Mouse (Mus musculus): Measurements from ENCODE around the gene Ltbp4. TPM values are rescaled to one million over a fixed set of nuclear protein-coding genes. Genes with fewer than 3 reads are reported as not detected.

Ltbp4 gene
- polyA plus RNA-seq, 1 experiment = 164 TPM

- WGBS = 12% methylated on average over 29 of the region's 29 CpGs
- Histone ChIP-seq H3K4me3 (ENCODE audit: extremely low read depth, insufficient read depth, insufficient read length) (no peak overlapping the region), H3K27me3 (ENCODE audit: control insufficient read depth, insufficient read depth, low read length) (peaks cover 19% of the 10 kb centered on the region)
Measured at GRCm38 (mm10) chr7:27364379-27364778, 26.9 kb upstream of the Ltbp4 start.

GRCm38 (mm10) chr7:27361283-27361946, 23.9 kb upstream of the Ltbp4 start:
- TF ChIP-seq POLR2A (IDR thresholded peaks at IDR 0.05; ENCODE audit: low read depth, low read length) (no peak), CTCF (IDR thresholded peaks at IDR 0.05; ENCODE audit: extremely low read depth, insufficient read depth, insufficient read length, insufficient replicate concordance) (no peak)
- peak; percentile 97 to 99 for DNase-seq (ENCODE audit: low read depth in 1 of 2, low spot score in 2 of 2)
- Histone ChIP-seq H3K4me1 (ENCODE audit: control insufficient read depth, insufficient read depth, insufficient read length) (peaks cover 9% of the 10 kb centered on the region), H3K36me3 (ENCODE audit: control insufficient read depth, insufficient read depth, low read length) (no peaks in the 10 kb centered on the region), H3K27ac (ENCODE audit: insufficient read depth, low read length) (no peak overlapping the region), H3K27me3 (ENCODE audit: control insufficient read depth, insufficient read depth, low read length) (peaks cover 11% of the 10 kb centered on the region), H3K4me3 (ENCODE audit: extremely low read depth, insufficient read depth, insufficient read length) (peak overlapping the region; percentile 56)
- 1% methylated on average over 52 of the region's 52 CpGs for WGBS

More at GRCm38 (mm10) chr7:27364379-27364778, 26.9 kb upstream of the Ltbp4 start:
- TF ChIP-seq POLR2A (IDR thresholded peaks at IDR 0.05; ENCODE audit: low read depth, low read length) (no peak), CTCF (IDR thresholded peaks at IDR 0.05; ENCODE audit: extremely low read depth, insufficient read depth, insufficient read length, insufficient replicate concordance) (no peak)
- Histone ChIP-seq H3K27ac (ENCODE audit: insufficient read depth, low read length) (no peak overlapping the region), H3K36me3 (ENCODE audit: control insufficient read depth, insufficient read depth, low read length) (no peaks in the 10 kb centered on the region), H3K4me1 (ENCODE audit: control insufficient read depth, insufficient read depth, insufficient read length) (peaks cover 8% of the 10 kb centered on the region)
- DNase-seq (ENCODE audit: low read depth in 1 of 2, low spot score in 2 of 2) = no peak

- no peak for DNase-seq (ENCODE audit: low read depth in 1 of 2, low spot score in 2 of 2)
- Histone ChIP-seq H3K27ac (ENCODE audit: insufficient read depth, low read length) (no peak overlapping the region), H3K27me3 (ENCODE audit: control insufficient read depth, insufficient read depth, low read length) (peaks cover 11% of the 10 kb centered on the region), H3K36me3 (ENCODE audit: control insufficient read depth, insufficient read depth, low read length) (no peaks in the 10 kb centered on the region), H3K4me1 (ENCODE audit: control insufficient read depth, insufficient read depth, insufficient read length) (peaks cover 9% of the 10 kb centered on the region), H3K4me3 (ENCODE audit: extremely low read depth, insufficient read depth, insufficient read length) (no peak overlapping the region)
- TF ChIP-seq CTCF (IDR thresholded peaks at IDR 0.05; ENCODE audit: extremely low read depth, insufficient read depth, insufficient read length, insufficient replicate concordance) (no peak), POLR2A (IDR thresholded peaks at IDR 0.05; ENCODE audit: low read depth, low read length) (no peak)
- 68% methylated on average over 6 of the region's 6 CpGs for WGBS
Measured at GRCm38 (mm10) chr7:27360749-27361148, 23.3 kb upstream of the Ltbp4 start.

GRCm38 (mm10) chr7:27359706-27360358, 22.3 kb upstream of the Ltbp4 start:
- no peak overlapping the region for H3K4me3 ChIP-seq (ENCODE audit: extremely low read depth, insufficient read depth, insufficient read length)
- peaks cover 9% of the 10 kb centered on the region for H3K27me3 ChIP-seq (ENCODE audit: control insufficient read depth, insufficient read depth, low read length)
- 73% methylated on average over 9 of the region's 9 CpGs for WGBS
- no peaks in the 10 kb centered on the region for H3K36me3 ChIP-seq (ENCODE audit: control insufficient read depth, insufficient read depth, low read length)
- peaks cover 12% of the 10 kb centered on the region for H3K4me1 ChIP-seq (ENCODE audit: control insufficient read depth, insufficient read depth, insufficient read length)
- no peak for TF ChIP-seq POLR2A (IDR thresholded peaks at IDR 0.05; ENCODE audit: low read depth, low read length)
- TF ChIP-seq CTCF (IDR thresholded peaks at IDR 0.05; ENCODE audit: extremely low read depth, insufficient read depth, insufficient read length, insufficient replicate concordance) = no peak
- DNase-seq (ENCODE audit: low read depth in 1 of 2, low spot score in 2 of 2) = no peak
- H3K27ac ChIP-seq (ENCODE audit: insufficient read depth, low read length) = no peak overlapping the region

GRCm38 (mm10) chr7:27359162-27359561, 21.7 kb upstream of the Ltbp4 start:
- 76% methylated on average over 2 of the region's 2 CpGs for WGBS
- Histone ChIP-seq H3K36me3 (ENCODE audit: control insufficient read depth, insufficient read depth, low read length) (no peaks in the 10 kb centered on the region), H3K4me3 (ENCODE audit: extremely low read depth, insufficient read depth, insufficient read length) (no peak overlapping the region), H3K27me3 (ENCODE audit: control insufficient read depth, insufficient read depth, low read length) (peaks cover 5% of the 10 kb centered on the region), H3K4me1 (ENCODE audit: control insufficient read depth, insufficient read depth, insufficient read length) (peaks cover 12% of the 10 kb centered on the region), H3K27ac (ENCODE audit: insufficient read depth, low read length) (no peak overlapping the region)
- TF ChIP-seq CTCF (IDR thresholded peaks at IDR 0.05; ENCODE audit: extremely low read depth, insufficient read depth, insufficient read length, insufficient replicate concordance) (no peak), POLR2A (IDR thresholded peaks at IDR 0.05; ENCODE audit: low read depth, low read length) (no peak)
- DNase-seq (ENCODE audit: low read depth in 1 of 2, low spot score in 2 of 2) = no peak

- Histone ChIP-seq H3K4me3 (ENCODE audit: extremely low read depth, insufficient read depth, insufficient read length) (peak overlapping the region; percentile 90; the same call in 1 of the 2 replicates), H3K4me1 (ENCODE audit: control insufficient read depth, insufficient read depth, insufficient read length) (peaks cover 12% of the 10 kb centered on the region), H3K27ac (ENCODE audit: insufficient read depth, low read length) (peak overlapping the region; percentile 89), H3K36me3 (ENCODE audit: control insufficient read depth, insufficient read depth, low read length) (no peaks in the 10 kb centered on the region), H3K27me3 (ENCODE audit: control insufficient read depth, insufficient read depth, low read length) (no peaks in the 10 kb centered on the region)
- 0% methylated on average over 3 of the region's 3 CpGs for WGBS
- TF ChIP-seq POLR2A (IDR thresholded peaks at IDR 0.05; ENCODE audit: low read depth, low read length) (no peak), CTCF (IDR thresholded peaks at IDR 0.05; ENCODE audit: extremely low read depth, insufficient read depth, insufficient read length, insufficient replicate concordance) (no peak)
- peak in 1 of 2 experiments; percentile 67 for DNase-seq (ENCODE audit: low read depth in 1 of 2, low spot score in 2 of 2)
Measured at GRCm38 (mm10) chr7:27357595-27357978, 20.1 kb upstream of the Ltbp4 start.

All from spleen, adult 2 months (tissue).